Mouse (Mus musculus): ENCODE measurements around the gene Prrt1.

Prrt1 gene

DNA sequence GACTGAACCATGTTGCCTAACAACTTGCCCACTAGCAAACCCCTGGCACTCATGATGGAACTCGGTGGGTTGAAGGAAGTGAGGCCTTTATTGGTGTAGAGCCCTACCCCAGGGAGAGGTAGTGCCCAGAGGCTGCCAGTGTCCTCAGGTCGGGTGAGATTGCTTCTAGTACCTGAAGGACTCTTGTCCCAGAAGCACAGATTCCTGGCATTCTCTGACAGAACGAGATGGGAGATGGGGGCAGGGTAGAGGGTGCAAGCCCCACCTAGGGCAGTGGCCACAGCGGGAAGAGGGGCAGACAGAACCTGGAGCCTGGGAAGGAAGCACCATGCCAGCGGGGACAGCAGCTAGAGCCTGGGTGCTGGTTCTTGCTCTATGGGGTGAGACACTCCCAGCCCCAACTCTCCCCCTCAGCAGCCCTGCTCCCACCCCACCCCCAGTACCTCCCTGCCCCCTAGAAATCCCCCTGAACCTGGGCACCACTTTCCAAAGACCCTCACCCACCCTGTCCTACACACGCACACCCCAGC is 31.7 kb upstream of the Prrt1 start, which contains the start of gene Ager:
Gene Ager (plus strand): TSS at position 297 of the 530 bp plus-strand sequence.
- no peak for DNase-seq (ENCODE audit: extremely low read depth, insufficient read length, low spot score)

DNA sequence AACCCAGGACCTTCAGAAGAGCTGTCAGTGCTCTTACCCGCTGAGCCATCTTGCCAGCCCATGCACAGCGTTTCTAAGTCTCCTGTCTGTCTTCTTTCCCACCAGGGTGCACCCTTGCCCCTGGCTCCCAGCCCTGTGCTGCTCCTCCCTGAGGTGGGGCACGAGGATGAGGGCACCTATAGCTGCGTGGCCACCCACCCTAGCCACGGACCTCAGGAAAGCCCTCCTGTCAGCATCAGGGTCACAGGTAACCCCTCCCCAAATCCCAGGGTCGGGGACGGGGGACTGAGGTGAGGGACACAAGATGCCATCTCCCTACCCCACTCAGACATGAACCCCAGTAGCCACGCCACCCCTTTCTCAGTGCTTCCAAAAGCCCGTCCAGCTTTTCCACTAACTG is 29.4 kb upstream of the Prrt1 start:
- no peak for DNase-seq (ENCODE audit: extremely low read depth, insufficient read length, low spot score)

DNA sequence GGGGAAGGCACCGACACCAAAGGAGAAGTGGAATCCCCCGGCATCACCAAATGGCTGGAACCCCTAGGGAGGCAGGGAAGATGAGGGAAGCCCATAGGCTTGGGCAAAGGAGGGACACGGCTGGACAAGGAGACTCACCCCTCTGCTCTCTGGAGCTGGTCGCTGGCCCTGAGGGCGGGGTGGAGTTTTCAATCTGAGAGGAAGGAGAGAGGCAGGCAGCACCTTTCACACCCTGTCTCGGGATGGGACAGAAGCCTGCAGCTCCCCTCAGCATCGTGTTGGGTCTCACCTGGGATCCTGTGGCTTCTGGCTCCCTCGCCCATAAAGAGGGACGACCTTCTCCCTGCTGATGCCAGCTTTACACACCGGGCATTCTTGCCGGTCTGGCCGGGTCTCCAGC is 27.5 kb upstream of the Prrt1 start:
- no peak for DNase-seq (ENCODE audit: extremely low read depth, insufficient read length, low spot score)

DNA sequence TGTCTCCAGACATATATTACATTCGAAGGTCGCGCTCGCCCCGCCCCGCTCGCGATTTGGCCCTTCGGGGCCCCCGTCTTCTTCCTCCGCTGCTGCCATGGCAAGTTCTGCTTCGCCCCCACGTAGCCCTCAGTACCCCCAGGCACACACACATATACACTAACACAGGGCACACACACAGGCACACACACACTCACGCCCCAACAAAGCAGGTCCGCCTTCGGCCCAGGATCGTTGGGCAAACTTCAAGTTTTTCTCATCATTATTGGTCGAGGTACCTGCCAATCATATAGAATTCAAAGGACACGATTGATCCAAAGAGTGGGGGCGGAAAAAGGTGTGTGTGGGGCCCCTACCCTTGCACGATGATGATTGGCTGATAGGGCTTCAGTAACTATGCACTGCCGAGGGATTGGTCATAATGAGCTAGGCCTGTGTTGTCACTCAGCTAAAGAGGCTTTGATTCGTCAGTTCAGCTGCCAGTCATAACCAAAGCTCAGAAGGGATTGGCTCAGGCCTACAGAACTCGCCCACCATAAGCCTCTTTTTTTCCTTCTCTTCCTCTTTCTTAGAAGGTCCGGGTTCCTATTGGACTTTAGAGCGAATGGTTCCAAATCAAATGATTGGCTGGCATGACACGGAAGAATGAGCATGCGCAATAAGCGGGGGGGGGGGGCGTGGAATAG is 25.8 kb upstream of the Prrt1 start, which contains the start of gene Rnf5:
Gene Rnf5 (minus strand): TSS at position 316 of the 686 bp plus-strand sequence.
- no peak for DNase-seq (ENCODE audit: extremely low read depth, insufficient read length, low spot score)

DNA sequence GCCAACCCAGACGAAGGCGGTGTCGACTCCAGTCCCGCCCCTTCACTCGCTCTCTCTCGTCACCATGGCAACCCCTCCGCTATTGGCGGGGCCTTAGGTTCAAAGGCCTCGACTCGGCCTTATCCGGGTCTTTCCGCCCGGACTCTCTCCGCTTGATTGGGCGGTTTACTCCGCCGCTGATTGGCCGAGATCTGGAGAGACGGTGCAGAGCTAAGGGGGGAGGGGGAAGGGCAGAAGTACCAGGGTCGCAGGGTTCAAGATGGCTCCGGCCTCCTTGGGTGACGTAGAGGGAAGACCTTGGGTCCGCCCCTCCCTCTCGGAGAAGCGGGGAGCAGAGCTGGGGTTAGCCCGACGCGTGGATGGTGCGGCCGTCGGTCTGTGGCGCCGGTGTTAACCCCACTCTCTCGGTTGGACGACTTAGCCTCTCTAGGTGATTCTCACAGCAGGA is 25.2 kb upstream of the Prrt1 start, which contains the start of gene Agpat1:
Gene Agpat1 (plus strand): TSS at position 202 of the 448 bp plus-strand sequence.
- DNase-seq (ENCODE audit: extremely low read depth, insufficient read length, low spot score), result peak; percentile 99

DNA sequence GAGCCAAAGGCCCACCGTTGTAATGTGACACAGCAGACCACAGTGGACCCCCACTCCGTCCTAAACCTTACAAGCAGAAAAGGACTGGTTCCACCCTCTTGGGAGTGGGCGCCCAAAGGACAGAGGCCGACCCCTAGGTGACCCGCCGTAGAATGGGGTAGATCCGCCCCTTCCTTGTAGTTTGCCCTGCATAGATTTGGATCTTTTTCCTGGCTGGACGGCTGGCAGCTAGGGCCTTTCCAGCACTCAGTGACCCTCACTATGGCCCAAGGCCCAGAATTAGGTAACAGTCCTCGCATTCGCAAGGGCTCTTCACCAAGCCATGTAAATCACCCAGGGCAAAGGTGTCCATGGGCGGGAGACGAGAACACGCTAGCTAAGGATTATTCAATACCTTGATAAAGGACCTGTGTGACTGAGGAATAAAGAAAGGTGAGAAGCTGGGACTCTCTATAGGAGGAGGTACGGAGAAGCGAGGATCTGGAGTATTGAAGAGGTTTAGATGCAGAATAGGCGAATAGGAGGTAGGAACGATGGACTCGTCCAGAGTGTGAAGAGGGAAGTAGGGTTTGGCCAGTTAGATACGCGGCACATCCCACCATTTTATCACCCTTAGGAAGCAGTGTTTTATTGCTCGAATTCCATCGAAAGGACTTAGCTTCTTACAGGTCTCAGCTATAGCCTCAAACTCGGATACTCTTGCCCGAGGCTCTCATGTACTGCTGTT is 24.7 kb upstream of the Prrt1 start:
- no peak for DNase-seq (ENCODE audit: extremely low read depth, insufficient read length, low spot score)

DNA sequence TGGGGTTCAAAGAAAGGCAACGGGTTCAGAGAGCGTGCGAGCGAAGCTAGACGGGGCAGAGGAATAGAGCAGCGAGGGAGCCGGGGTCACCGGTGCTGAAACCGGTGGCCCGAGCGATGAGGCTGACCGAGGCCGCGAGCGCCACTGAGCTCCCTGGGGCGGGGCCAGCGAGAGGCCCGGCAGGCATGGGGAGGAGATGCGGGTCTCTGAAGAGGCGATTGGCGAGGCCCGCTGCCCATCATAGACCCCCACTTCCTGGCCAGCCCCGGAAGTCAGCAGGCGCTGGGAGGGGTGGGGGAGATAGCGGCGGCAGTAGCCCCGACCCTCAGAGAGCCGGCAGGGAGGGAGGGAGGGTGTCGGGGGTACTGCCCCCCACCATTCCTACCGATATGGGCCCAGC is 23.7 kb upstream of the Prrt1 start:
- peak; percentile 89 for DNase-seq (ENCODE audit: extremely low read depth, insufficient read length, low spot score)

DNA sequence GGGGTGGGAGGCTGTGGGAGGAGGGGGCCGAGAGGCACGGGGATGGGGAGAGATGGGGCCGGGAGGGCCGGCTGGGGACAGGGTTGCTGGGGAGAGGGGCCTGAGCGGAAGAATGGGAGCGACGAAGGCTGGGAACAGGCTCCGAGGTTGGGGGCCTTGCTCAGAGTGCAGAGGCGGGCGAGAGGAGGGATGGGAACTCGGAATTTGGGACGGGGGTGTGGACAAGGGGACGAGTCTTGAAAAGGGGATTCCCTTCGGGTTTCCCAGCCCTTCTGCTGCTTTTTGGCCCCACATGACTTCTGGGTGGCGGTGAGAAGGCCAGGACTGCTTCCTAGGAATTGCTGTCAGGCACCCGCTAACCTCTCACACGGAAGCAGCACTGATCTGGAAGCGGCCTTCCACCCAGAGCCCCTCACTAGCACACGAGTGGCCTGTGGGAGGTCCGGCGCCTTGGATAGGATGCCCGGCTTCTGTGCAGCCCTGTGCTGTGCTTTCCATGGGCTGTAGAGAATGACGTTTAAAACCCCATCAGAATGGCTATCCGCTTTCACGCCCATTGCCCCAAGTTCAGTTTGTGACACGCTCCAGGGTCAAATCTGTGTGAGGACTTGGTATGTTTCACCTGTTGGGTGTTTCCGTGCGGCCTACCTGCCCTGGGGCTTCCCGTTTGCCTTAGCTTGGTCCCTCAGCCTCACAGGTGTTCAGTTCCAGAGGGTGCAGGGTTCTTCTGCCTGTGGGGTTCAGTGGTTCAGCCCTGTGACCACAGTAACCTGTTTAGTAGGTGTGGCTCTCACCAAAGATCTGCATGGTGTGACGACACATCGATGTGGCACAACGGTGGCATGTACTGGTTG is 22.9 kb upstream of the Prrt1 start:
- peak; percentile 48 for DNase-seq (ENCODE audit: extremely low read depth, insufficient read length, low spot score)

DNA sequence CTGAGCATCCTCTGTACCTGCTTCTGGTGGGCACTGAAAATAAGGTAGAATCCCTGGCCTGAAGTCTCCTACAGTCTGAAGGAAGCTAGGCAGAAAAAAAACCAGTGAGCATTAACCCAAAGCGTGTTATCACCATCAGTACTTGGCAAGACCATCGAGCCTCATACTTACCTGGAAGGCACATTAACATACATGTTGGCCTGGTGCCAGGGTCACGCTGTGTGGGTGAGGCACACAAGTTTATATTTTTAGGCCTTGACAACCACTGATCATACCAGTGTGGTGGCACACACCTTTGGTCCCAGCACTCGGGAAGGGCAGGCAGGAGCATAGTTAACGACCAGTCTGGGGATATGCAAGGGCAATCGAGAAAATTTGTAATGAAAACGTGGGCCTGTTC is 21.3 kb upstream of the Prrt1 start:
- DNase-seq (ENCODE audit: extremely low read depth, insufficient read length, low spot score), result no peak

DNA sequence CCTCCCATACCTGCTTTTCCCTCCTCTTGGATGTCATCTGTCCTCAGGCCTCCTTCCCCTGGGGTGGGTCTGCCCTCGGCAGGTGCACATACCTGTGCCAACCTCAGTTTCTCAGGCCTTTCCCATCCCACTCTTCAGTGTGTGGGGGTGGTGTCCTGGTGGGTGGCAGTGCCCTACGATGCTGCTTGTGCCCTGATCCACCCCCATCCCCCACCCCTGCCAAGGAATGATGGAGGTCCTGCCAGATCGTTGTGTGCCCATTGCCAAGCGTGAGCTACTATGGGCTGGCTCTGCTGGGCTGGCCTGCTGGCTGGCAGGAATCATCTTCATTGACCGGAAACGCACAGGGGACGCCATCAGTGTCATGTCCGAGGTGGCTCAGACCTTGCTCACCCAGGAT is 18.3 kb upstream of the Prrt1 start:
- no peak for DNase-seq (ENCODE audit: extremely low read depth, insufficient read length, low spot score)

DNA sequence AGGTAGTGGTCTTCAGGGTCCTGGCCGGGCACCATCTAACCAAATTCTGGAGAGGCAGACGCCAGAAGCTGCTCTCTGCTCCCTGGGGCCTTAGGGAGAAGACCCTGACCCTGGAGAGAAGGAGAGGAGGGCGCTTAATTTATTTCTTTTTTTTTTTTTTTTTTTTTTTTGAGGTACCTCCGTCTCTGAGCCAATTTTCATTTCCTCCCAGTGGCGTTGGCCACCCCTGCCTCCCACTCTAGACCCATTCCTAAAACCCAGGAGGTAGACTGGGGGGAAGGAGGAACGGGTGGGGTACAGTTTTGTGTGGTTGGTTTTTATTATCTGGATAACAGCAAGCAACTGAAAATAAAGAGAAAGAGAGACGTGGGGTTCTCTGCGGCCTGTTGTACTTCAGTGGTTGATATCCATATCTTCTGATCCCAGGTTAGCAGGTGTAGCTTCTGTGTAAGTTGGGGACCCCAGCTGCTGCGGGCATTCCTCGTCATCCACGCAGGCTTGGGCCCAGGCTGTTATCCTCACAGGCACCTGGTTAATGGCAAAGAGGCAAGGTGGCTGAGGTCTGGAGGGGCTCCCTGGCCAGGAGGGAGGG is 16.2 kb upstream of the Prrt1 start:
- no peak for DNase-seq (ENCODE audit: extremely low read depth, insufficient read length, low spot score)

DNA sequence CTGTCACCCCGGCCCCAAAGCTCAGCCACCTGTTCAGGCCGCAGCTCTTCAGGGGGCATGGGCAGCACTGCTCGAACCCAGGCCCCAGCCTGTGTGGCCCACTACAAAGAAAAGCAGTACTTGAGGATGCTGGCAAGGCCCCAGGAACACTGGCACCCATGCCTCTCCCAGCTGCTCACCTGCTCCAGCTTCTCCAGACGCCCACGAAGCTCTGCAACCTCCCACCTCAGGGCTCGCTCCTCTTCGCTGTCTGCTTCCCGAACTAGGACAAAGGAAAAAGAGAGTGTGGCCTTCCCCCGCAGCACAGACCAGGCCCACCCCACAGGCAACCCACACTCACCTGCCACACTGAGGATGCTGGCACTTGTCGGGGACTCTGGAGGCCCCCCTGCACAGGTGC is 15.5 kb upstream of the Prrt1 start:
- no peak for DNase-seq (ENCODE audit: extremely low read depth, insufficient read length, low spot score)

DNA sequence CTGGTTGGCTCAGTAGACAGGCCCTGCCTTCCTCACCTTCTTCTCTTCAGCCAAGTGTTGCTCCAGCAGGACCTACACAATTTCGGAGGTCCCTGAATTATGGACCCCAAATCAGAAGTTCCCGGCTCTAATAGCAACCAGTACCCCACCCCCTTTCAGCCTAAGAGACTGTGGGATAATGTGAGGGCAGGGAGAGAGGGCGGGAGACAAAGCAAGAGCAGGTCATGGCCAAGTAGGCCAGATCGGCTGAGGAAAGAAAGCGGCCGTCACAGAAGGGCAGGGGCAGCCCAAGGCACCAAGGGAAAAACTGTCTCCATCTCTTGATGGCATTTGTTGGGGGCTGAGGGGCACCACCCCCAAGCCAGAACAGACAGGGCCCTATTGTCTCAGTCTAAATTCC is 13.5 kb upstream of the Prrt1 start, which contains the start of gene Egfl8:
Gene Egfl8 (minus strand): TSS at position 101 of the 400 bp plus-strand sequence.
- DNase-seq (ENCODE audit: extremely low read depth, insufficient read length, low spot score), result no peak

DNA sequence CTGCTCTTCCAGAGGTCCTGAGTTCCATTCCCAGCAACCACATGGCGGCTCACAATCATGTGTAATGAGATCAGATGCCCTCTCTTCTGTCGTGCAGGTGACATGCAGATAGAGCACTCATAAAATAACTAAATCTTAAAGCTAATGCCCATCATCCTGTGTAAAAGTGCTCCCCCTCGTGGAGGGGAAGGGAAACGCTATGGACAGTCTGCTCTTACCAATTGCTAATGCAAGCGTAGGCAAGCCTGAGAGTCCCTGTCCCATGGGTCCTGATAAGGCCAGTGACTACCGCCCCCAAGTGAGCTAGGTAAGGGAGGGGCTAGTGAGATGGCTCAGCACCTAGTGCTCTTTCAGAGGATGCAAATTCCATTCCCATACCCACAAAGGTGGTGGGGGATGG is 10.3 kb upstream of the Prrt1 start:
- no peak for DNase-seq (ENCODE audit: extremely low read depth, insufficient read length, low spot score)

DNA sequence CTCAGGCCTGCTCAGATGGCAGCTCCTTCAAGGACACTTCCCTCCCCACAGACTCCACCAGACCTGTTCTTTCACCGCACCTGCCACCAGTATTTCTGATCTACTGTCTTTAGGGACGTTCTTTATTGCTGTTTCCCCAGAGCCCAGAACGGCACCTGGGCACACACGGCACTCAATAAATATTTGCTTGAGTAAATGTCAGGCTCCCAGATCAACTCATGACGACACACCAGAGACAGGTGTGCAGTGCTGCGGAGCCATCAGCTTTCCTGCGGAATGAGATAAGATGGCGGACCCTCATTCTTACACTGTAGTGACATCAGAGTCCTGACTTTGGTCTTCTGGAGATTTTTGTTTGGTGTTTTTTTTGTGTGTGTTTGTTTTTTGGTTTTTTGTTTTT is 8.3 kb upstream of the Prrt1 start:
- no peak for DNase-seq (ENCODE audit: extremely low read depth, insufficient read length, low spot score)

DNA sequence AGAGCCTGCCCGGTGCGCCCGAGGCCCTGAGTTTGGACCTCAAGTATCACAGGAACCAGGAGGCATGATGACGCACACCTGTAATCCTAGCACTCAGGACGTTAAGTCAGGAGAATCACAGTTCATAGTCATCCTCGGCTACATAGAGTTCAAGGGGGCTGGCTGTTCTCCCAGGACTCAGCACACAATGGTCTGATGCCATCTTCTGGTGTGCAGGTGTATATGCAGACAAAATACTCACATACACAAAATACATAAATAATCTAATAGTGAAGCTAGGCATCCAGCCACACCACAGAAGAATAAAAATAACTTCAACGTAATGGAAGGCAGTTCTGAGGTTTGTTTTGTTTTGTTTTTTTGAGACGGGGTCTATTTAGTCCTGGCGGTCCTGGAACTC is 6.2 kb upstream of the Prrt1 start:
- DNase-seq (ENCODE audit: extremely low read depth, insufficient read length, low spot score), result no peak

DNA sequence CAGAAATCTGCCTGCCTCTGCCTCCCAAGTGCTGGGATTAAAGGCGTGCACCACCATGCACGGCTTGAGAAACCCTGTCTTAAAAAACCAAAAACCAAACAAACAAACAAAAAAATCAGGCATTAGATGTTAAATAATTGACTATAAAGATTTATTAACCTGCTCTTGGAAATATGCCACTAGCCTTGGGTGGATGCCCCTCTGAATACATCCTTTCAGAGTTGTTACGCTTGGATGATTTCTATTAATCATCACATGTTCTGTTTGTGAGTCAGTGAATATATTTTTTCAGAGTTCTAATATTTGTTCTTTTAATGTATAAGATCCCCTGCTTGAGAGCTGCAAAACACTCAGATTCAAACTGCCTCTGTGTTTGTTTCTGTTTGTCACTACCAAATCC is 4.4 kb upstream of the Prrt1 start:
- no peak for DNase-seq (ENCODE audit: extremely low read depth, insufficient read length, low spot score)

DNA sequence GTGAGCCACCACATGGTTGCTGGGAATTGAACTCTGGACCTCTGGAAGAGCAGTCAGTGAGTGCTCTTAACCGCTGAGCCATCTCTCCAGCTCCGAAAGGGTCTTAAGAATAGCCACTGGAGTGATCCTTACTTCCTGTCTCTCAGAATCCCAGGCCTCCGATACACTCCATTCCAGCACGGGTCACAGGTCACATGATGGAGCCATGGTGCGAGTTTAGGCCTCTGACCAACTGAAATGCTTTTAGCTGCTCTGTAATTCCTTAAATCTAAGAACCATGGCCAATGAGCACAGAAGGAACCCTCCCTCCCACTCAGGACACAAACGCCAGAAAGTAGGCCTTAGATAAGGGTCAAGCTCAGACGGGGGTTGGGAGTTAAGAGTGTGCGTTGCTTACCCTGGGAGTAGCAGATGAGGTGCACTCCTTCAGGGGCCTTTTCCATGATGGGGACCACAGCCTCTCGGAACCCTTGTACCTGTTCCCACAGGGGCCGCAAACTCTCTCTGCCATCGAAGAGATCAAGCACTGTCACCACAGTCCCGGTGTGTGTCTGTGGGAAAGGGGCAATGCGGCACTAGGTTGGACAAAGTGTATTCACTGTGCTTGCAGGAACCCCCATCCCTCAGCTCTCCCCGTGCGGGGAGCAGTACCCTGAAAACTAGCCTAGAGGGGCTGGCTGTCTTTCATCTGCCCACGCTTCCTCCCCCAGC is 3.1 kb upstream of the Prrt1 start:
- DNase-seq (ENCODE audit: extremely low read depth, insufficient read length, low spot score), result no peak

DNA sequence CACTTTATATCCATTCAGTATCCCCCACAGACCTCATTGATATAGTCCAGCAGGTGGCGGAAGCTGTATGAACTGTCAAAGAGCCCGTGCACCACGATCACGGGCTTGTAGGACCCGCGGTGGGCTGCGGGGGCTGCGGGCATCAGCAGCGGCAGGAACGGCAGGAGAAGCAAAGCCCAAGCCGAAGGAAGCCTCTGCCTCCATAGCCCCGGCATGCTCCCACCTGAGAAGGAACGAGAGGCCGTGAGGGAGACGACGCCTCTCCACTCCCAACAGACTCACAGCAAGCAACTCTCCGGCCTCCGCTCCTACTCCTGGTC is 2.6 kb upstream of the Prrt1 start:
- DNase-seq (ENCODE audit: extremely low read depth, insufficient read length, low spot score), result peak; percentile 66
